Mouse (Mus musculus) testis, adult 2 months (tissue): Measurements from ENCODE around the gene Zfp775. TPM values are rescaled to one million over a fixed set of nuclear protein-coding genes. Genes with fewer than 3 reads are reported as not detected.

Experiments used
- H3K27ac ChIP-seq: fragments of 200-500 bp; 2 replicates; pipeline ENCODE4 v1.5.1; 2012; ENCODE audit warnings: low read depth, low read length; ENCODE audit not compliant: control insufficient read depth, insufficient read depth
- H3K27me3 ChIP-seq: fragments of 200-500 bp; 2 replicates; pipeline ENCODE4 v1.6.1; 2012; ENCODE audit warnings: mild to moderate bottlenecking, low read length, moderate library complexity; ENCODE audit not compliant: control insufficient read depth, insufficient read depth
- H3K36me3 ChIP-seq: fragments of 200-500 bp; 2 replicates; pipeline ENCODE4 v1.6.1; 2012; ENCODE audit warnings: mild to moderate bottlenecking, low read length; ENCODE audit not compliant: control insufficient read depth, insufficient read depth
- H3K4me1 ChIP-seq: fragments of 200-500 bp; 2 replicates; pipeline ENCODE4 v1.6.1; 2012; ENCODE audit warnings: low read length; ENCODE audit not compliant: control insufficient read depth, insufficient read depth
- H3K4me3 ChIP-seq: fragments of 200-500 bp; 2 replicates; pipeline ENCODE4 v1.5.1; 2012; ENCODE audit warnings: low read depth, mild to moderate bottlenecking, low read length, moderate library complexity, mixed read lengths; ENCODE audit not compliant: control insufficient read depth
- CTCF ChIP-seq: fragments of 200-500 bp; IDR thresholded peaks from 2 replicates; pipeline ENCODE4 v1.5.1; 2012; ENCODE audit warnings: low read depth, mild to moderate bottlenecking, inconsistent platforms, low read length, moderate library complexity; ENCODE audit not compliant: control insufficient read depth, insufficient read depth, insufficient replicate concordance
- POLR2A ChIP-seq: fragments of 200-500 bp; IDR thresholded peaks from 2 replicates; pipeline ENCODE4 v1.6.1; 2012; ENCODE audit warnings: low read depth, mild to moderate bottlenecking, inconsistent platforms, low read length, moderate library complexity; ENCODE audit not compliant: control insufficient read depth
- polyA plus RNA-seq: library from polyadenylated mRNA; depleted of rRNA; stranded (reverse); fragments of >200 nt; gene quantifications from 2 replicates; pipeline ENCODE4 v1.2.3, GENCODE M21; 2012; rRNA removed

Zfp775 gene
- polyA plus RNA-seq, result 1.8 and 1.9 TPM in 2 replicates

DNA sequence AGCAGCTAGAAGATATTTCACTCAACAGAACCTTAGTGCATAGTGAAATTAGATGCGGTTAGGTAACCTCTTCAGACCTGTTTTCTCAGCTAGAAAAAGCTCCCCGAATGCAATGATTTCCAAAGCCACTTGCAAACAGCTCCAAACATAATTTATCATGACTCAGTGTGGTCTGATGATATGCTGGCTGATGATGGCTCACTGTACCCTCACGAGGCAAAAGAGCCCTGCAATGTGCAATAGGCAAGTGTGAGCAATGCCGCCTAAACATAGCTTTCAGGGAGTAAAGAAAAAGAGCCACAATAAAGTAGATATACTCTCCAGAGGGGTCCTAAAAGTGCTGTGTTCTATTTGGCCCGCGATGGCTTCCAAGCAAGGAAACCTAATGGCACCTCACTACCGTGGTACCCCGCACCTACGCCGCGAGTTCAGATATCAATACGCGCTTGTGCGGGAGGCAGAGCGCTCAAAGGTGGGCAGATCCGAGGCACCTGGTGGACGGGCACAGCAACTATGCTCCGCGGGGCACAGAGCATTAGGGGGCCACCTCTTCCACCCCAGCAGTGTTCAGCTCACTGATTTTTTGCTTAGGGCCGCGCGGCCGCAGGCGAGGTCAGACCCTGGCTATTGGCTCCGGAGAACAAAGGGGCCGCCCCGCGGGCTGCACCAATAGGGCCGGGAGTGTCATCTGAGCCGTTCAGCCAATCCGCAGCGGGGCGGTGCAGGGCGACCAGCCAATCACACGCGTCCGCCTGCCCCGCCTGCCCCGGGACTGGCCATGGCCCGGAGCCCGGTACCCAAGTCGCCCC lies at the start of gene Zfp775:
Gene Zfp775, plus strand, starts transcription at position 793 of the 809 bp plus-strand sequence.
- no peak for TF ChIP-seq CTCF
- peak; percentile 35 for TF ChIP-seq POLR2A
- H3K4me3 ChIP-seq, result peak within 1 kb of the TSS; percentile 77
- no peaks in the 10 kb centered on the region for H3K36me3 ChIP-seq
- peaks cover 16% of the 10 kb centered on the region for H3K4me1 ChIP-seq
- no peaks in the 10 kb centered on the region for H3K27me3 ChIP-seq
- H3K27ac ChIP-seq, result peak within 1 kb of the TSS; percentile 70

GRCm38 (mm10) chr6:48552918-48553317 lies 48.9 kb upstream of the Zfp775 start:
- H3K27me3 ChIP-seq, result no peaks in the 10 kb centered on the region
- TF ChIP-seq POLR2A (no peak), CTCF (no peak)
- H3K4me1 ChIP-seq, result peaks cover 19% of the 10 kb centered on the region
- no peak overlapping the region for H3K27ac ChIP-seq
- peak overlapping the region; percentile 17 for H3K4me3 ChIP-seq
- H3K36me3 ChIP-seq, result no peaks in the 10 kb centered on the region

DNA sequence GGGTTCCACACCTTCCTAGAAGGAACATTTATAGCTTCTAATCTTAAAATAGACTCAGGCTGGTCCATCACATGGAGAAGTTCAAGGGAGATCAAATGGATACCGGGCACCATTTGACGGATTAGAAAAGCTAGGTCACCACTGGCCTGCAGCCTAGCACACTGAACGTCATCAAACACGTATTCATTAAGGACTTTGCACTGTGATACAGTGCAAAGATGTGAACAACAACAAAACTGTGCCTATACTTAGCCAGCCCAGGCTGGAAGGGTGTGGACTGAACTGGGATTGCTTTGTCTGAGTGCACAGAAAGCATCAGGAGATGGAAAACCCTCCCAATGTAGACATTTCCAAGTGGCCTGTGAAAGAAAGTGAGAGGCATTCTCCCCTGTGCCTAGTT lies 48.0 kb upstream of the Zfp775 start:
- H3K4me3 ChIP-seq, result peak overlapping the region; percentile 95
- peaks cover 16% of the 10 kb centered on the region for H3K4me1 ChIP-seq
- H3K36me3 ChIP-seq, result no peaks in the 10 kb centered on the region
- TF ChIP-seq CTCF (no peak), POLR2A (no peak)
- H3K27ac ChIP-seq, result peak overlapping the region; percentile 99
- H3K27me3 ChIP-seq, result no peaks in the 10 kb centered on the region

DNA sequence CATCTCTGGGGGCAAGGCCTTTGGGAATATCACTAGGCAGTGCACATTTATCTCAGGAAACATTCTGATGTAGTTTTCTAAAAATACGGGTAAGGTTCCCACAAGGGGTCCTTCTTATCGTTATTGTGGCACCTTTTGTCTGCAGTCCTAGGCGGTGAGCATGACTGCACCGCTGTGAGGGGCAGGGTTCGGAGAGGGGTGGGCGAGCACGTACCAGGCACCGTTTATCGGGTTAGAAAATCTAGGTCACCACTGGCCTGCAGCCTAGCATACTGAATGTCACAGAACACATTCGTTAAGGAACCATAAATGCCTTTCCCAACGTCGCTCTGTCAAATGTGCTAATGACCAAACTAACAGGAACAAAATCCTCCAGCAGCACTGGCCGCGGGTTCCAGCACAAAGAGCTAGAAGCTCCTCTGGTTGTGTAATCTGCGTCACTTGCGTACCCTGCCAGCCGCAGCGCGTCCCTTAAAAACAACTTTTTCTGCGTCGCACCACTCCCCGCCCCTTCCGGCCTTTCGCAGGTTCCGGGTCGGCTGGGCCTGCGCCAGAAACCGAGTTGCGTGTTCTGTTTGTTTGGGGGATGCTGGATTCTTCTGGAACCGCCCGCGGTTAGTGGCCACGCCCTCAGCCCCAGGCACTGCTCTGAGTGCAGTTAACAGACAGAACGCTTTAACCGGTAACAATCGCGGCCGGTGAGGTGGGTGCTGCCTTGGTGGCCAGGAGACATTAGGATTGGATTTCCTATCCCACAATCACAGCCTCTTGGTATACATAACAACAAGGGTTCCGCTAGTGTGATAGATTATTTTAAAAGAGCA lies 47.4 kb upstream of the Zfp775 start, which contains the start of gene Lrrc61:
Gene Lrrc61, plus strand, starts transcription at position 517 of the 824 bp plus-strand sequence.
- Histone ChIP-seq H3K27me3 (no peaks in the 10 kb centered on the region), H3K36me3 (no peaks in the 10 kb centered on the region; the same call in 1 of the 2 replicates), H3K27ac (peak within 1 kb of the TSS; percentile 99), H3K4me3 (peak within 1 kb of the TSS; percentile 95), H3K4me1 (peaks cover 16% of the 10 kb centered on the region)
- TF ChIP-seq CTCF, result no peak
- peak; percentile 92 for TF ChIP-seq POLR2A

GRCm38 (mm10) chr6:48555104-48555890 lies 46.6 kb upstream of the Zfp775 start:
- H3K4me1 ChIP-seq, result peaks cover 16% of the 10 kb centered on the region
- H3K27ac ChIP-seq, result peak overlapping the region; percentile 99
- peak overlapping the region; percentile 95 for H3K4me3 ChIP-seq
- H3K27me3 ChIP-seq, result no peaks in the 10 kb centered on the region
- no peak for TF ChIP-seq POLR2A
- TF ChIP-seq CTCF, result no peak
- no peaks in the 10 kb centered on the region; the same call in 1 of the 2 replicates for H3K36me3 ChIP-seq

DNA sequence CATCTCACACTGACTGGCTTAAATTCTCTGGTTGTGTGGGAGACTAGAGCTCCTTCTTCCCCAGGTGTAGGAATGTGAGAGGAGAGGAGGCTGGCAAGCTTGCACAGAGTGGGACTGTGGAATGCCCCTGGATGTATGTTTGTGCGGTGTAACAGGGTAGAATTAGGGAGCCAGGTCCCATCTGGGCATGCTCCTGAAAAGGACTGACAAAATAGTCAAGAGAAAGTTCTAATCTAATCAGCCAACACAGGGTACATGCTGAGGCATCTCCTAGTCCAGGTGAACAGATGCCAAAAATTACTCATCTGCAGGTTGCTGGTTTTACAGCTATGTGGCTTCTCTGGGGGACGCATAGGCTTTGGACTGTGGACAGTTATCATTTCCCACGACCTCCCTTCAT lies 45.9 kb upstream of the Zfp775 start:
- H3K4me3 ChIP-seq, result peak overlapping the region; percentile 95
- H3K27me3 ChIP-seq, result no peaks in the 10 kb centered on the region
- TF ChIP-seq POLR2A (no peak), CTCF (no peak)
- H3K4me1 ChIP-seq, result peaks cover 16% of the 10 kb centered on the region
- no peaks in the 10 kb centered on the region; the same call in 1 of the 2 replicates for H3K36me3 ChIP-seq
- peak overlapping the region; percentile 99 for H3K27ac ChIP-seq
